Mouse (Mus musculus): ENCODE measurements around the gene Wnk2. TPM values are rescaled to one million over a fixed set of nuclear protein-coding genes. Genes with fewer than 3 reads are reported as not detected.
A peak's percentile ranks its signal among the peaks of the same experiment; 100 is the strongest.

Wnk2 gene
- polyA plus RNA-seq, 1 experiment from 2014 or later: 0.09 TPM

GRCm38 (mm10) chr13:49013206-49013794 lies 134.5 kb downstream of the Wnk2 start:
- H3K9me3 ChIP-seq (replicated peaks): no peaks in the 10 kb centered on the region; the same call in 1 of the 2 replicates
- H3K4me2 ChIP-seq: no peak overlapping the region
- no peak for DNase-seq
- H3K4me1 ChIP-seq (replicated peaks): peaks cover 14% of the 10 kb centered on the region
- no peak overlapping the region for H3K4me3 ChIP-seq (replicated peaks)
- no peaks in the 10 kb centered on the region for H3K36me3 ChIP-seq
- WGBS (ENCODE audit: insufficient replicate concordance): 51% methylated on average over 5 of the region's 5 CpGs
- 0 out of 2 replicates have a peak, but pooled peaks cover 7% of the 10 kb centered on the region for H3K27me3 ChIP-seq
- H3K9ac ChIP-seq: no peak overlapping the region
- ATAC-seq (ENCODE audit: low read depth): no peak
- no peak overlapping the region for H3K27ac ChIP-seq

- no peak for DNase-seq
- WGBS (ENCODE audit: insufficient replicate concordance): 55% methylated on average over 3 of the region's 3 CpGs
- H3K9ac ChIP-seq: no peak overlapping the region
Measured at GRCm38 (mm10) chr13:49001691-49002090, 146.1 kb downstream of the Wnk2 start.

GRCm38 (mm10) chr13:48998591-48998990 lies 149.2 kb downstream of the Wnk2 start:
- no peaks in the 10 kb centered on the region for H3K36me3 ChIP-seq
- 0 out of 2 replicates have a peak, but pooled peaks have one; percentile 20 for ATAC-seq (ENCODE audit: low read depth)
- H3K9ac ChIP-seq: no peak overlapping the region
- WGBS (ENCODE audit: insufficient replicate concordance): 12% methylated on average over 6 of the region's 6 CpGs
- H3K4me2 ChIP-seq: no peak overlapping the region
- no peak overlapping the region for H3K4me3 ChIP-seq (replicated peaks)
- DNase-seq: peak; percentile 37
- H3K9me3 ChIP-seq (replicated peaks): no peaks in the 10 kb centered on the region
- no peaks in the 10 kb centered on the region for H3K4me1 ChIP-seq (replicated peaks)
- H3K27me3 ChIP-seq: no peaks in the 10 kb centered on the region
- H3K27ac ChIP-seq: no peak overlapping the region

More at GRCm38 (mm10) chr13:49001691-49002090, 146.1 kb downstream of the Wnk2 start:
- no peak for ATAC-seq (ENCODE audit: low read depth)
- Histone ChIP-seq H3K27ac (no peak overlapping the region), H3K36me3 (no peaks in the 10 kb centered on the region), H3K4me2 (no peak overlapping the region), H3K4me1 (replicated peaks) (no peaks in the 10 kb centered on the region), H3K9me3 (replicated peaks) (no peaks in the 10 kb centered on the region), H3K27me3 (no peaks in the 10 kb centered on the region), H3K4me3 (replicated peaks) (no peak overlapping the region)

- Histone ChIP-seq H3K4me1 (replicated peaks) (no peaks in the 10 kb centered on the region), H3K9me3 (replicated peaks) (no peaks in the 10 kb centered on the region), H3K27ac (no peak overlapping the region), H3K4me3 (replicated peaks) (no peak overlapping the region), H3K4me2 (no peak overlapping the region), H3K36me3 (no peaks in the 10 kb centered on the region), H3K27me3 (no peaks in the 10 kb centered on the region), H3K9ac (no peak overlapping the region)
- DNase-seq: no peak
- no peak for ATAC-seq (ENCODE audit: low read depth)
- WGBS (ENCODE audit: insufficient replicate concordance): 78% methylated on average over 4 of the region's 4 CpGs
Measured at GRCm38 (mm10) chr13:48996731-48997130, 151.1 kb downstream of the Wnk2 start.

GRCm38 (mm10) chr13:48994903-48995302 lies 152.9 kb downstream of the Wnk2 start:
- 25% methylated on average over 3 of the region's 3 CpGs for WGBS (ENCODE audit: insufficient replicate concordance)
- Histone ChIP-seq H3K4me2 (no peak overlapping the region), H3K36me3 (no peaks in the 10 kb centered on the region), H3K27ac (no peak overlapping the region), H3K9ac (no peak overlapping the region), H3K4me1 (replicated peaks) (no peaks in the 10 kb centered on the region), H3K27me3 (no peaks in the 10 kb centered on the region), H3K4me3 (replicated peaks) (no peak overlapping the region), H3K9me3 (replicated peaks) (no peaks in the 10 kb centered on the region)
- no peak for DNase-seq
- ATAC-seq (ENCODE audit: low read depth): no peak

GRCm38 (mm10) chr13:48992914-48993313 lies 154.9 kb downstream of the Wnk2 start:
- Histone ChIP-seq H3K4me1 (replicated peaks) (no peaks in the 10 kb centered on the region), H3K27ac (no peak overlapping the region), H3K4me3 (replicated peaks) (no peak overlapping the region), H3K9me3 (replicated peaks) (no peaks in the 10 kb centered on the region), H3K36me3 (no peaks in the 10 kb centered on the region), H3K27me3 (no peaks in the 10 kb centered on the region), H3K4me2 (no peak overlapping the region), H3K9ac (no peak overlapping the region)
- no peak for ATAC-seq (ENCODE audit: low read depth)
- no peak for DNase-seq

- 79% methylated on average over 2 of the region's 2 CpGs for WGBS (ENCODE audit: insufficient replicate concordance)
- Histone ChIP-seq H3K4me2 (no peak overlapping the region), H3K27ac (no peak overlapping the region), H3K4me1 (replicated peaks) (no peaks in the 10 kb centered on the region), H3K9me3 (replicated peaks) (no peaks in the 10 kb centered on the region), H3K27me3 (no peaks in the 10 kb centered on the region), H3K9ac (no peak overlapping the region), H3K36me3 (no peaks in the 10 kb centered on the region), H3K4me3 (replicated peaks) (no peak overlapping the region)
- ATAC-seq (ENCODE audit: low read depth) (no peak), DNase-seq (no peak)
Measured at GRCm38 (mm10) chr13:48990138-48990537, 157.7 kb downstream of the Wnk2 start.

Other genes with a start within 250 kb of the Wnk2 start
- 16.6 and 17.8 TPM in 2 replicates for gene Fam120a, start 180.0 kb downstream of the Wnk2 start, polyA plus RNA-seq (2015; fragmentation: Nextera tagmentation; extraction: Ambion mirVana)
- gene Ninj1, start 39.5 kb upstream of the Wnk2 start, polyA plus RNA-seq (2015; fragmentation: Nextera tagmentation; extraction: Ambion mirVana): 39.7 and 40.0 TPM in 2 replicates
- gene Card19, start 68.0 kb upstream of the Wnk2 start, polyA plus RNA-seq (2015; fragmentation: Nextera tagmentation; extraction: Ambion mirVana): 11.9 and 13.2 TPM in 2 replicates
- gene Susd3, start 100.7 kb upstream of the Wnk2 start, polyA plus RNA-seq (2015; fragmentation: Nextera tagmentation; extraction: Ambion mirVana): 1.6 and 1.7 TPM in 2 replicates
- gene Fgd3, start 172.3 kb upstream of the Wnk2 start, polyA plus RNA-seq (2015; fragmentation: Nextera tagmentation; extraction: Ambion mirVana): 0.37 and 0.39 TPM in 2 replicates
- 9.0 and 10.5 TPM in 2 replicates for gene Bicd2, start 193.6 kb upstream of the Wnk2 start, polyA plus RNA-seq (2015; fragmentation: Nextera tagmentation; extraction: Ambion mirVana)

All from liver, embryonic 13.5 days (tissue).